Mouse (Mus musculus) hindbrain, embryonic 16.5 days (tissue): ENCODE results near the gene Lypd3. TPM values are rescaled to one million over a fixed set of nuclear protein-coding genes. Genes with fewer than 3 reads are reported as not detected.
"Not testable (repeated sequence)": the region's sequence is repeated elsewhere in the genome, so short reads cannot be mapped to it uniquely, and the experiment has no call there.

ENCODE experiments used
- ATAC-seq: fragments of 200-750 bp; cut with Nextera tagmentation; 2 replicates; pipeline ENCODE4 v1.8.0; 2017; ENCODE audit warnings: moderate TSS enrichment, moderate library complexity
- H3K27ac ChIP-seq: fragments of 300-500 bp; sonication (generic); 2 replicates; pipeline ENCODE4 v1.5.1; 2014; ENCODE audit warnings: low read depth, mild to moderate bottlenecking, control low read depth, low read length, moderate library complexity
- H3K27me3 ChIP-seq: fragments of 300-500 bp; sonication (generic); replicated peaks from 2 replicates; pipeline ENCODE4 v1.6.1; 2014; ENCODE audit warnings: low read length; ENCODE audit not compliant: control insufficient read depth, insufficient read depth
- H3K36me3 ChIP-seq: fragments of 300-500 bp; sonication (generic); 2 replicates; pipeline ENCODE4 v1.6.1; 2014; ENCODE audit warnings: mild to moderate bottlenecking, low read length, moderate library complexity, mixed read lengths; ENCODE audit not compliant: control insufficient read depth, insufficient read depth
- H3K4me1 ChIP-seq: fragments of 300-500 bp; sonication (generic); 2 replicates; pipeline ENCODE4 v1.6.1; 2014; ENCODE audit warnings: low read depth, low read length; ENCODE audit not compliant: control insufficient read depth, insufficient read depth
- H3K4me2 ChIP-seq: fragments of 300-500 bp; sonication (generic); 2 replicates; pipeline ENCODE4 v1.6.1; 2014; ENCODE audit warnings: mild to moderate bottlenecking, low read length, control low read depth, moderate library complexity
- H3K4me3 ChIP-seq: fragments of 300-500 bp; sonication (generic); 2 replicates; pipeline ENCODE4 v1.5.1; 2014; ENCODE audit warnings: mild to moderate bottlenecking, low read length, control low read depth, moderate library complexity
- H3K9ac ChIP-seq: fragments of 300-500 bp; sonication (generic); 2 replicates; pipeline ENCODE4 v1.6.1; 2014; ENCODE audit warnings: low read depth, mild to moderate bottlenecking, control low read depth, low read length, moderate library complexity
- H3K9me3 ChIP-seq: fragments of 300-500 bp; sonication (generic); 2 replicates; pipeline ENCODE4 v1.6.1; 2014; ENCODE audit warnings: mild to moderate bottlenecking, low read length, moderate library complexity; ENCODE audit not compliant: control insufficient read depth
- WGBS: fragments of 180-500 bp; shearing (Covaris S2); extraction: QIAGEN DNeasy Blood & Tissue Kit; methylation state at CpG from one replicate; pipeline ENCODE4 v1.1.7; 2014; 5-methylcytosine and 5-hydroxymethylcytosine counted together
- polyA plus RNA-seq: library from polyadenylated mRNA; unstranded; fragments of >200 nt; fragmentation: Nextera tagmentation; extraction: Ambion mirVana; gene quantifications from 2 replicates; pipeline ENCODE4 v1.2.1, GENCODE M21; 2015

Lypd3 gene
- polyA plus RNA-seq, 1 experiment from 2014 or later = 0.78 TPM

GRCm38 (mm10) chr7:24664959-24665358 is 28.6 kb downstream of the Lypd3 start:
- no peaks in the 10 kb centered on the region for H3K9me3 ChIP-seq
- H3K9ac ChIP-seq = no peak overlapping the region
- no peaks in the 10 kb centered on the region for H3K36me3 ChIP-seq
- H3K4me3 ChIP-seq = no peak overlapping the region
- no peaks in the 10 kb centered on the region for H3K4me1 ChIP-seq
- H3K27ac ChIP-seq = no peak overlapping the region
- WGBS = 71% methylated on average over 9 of the region's 9 CpGs
- H3K4me2 ChIP-seq = no peak overlapping the region
- no peaks in the 10 kb centered on the region for H3K27me3 ChIP-seq
- no peak for ATAC-seq

- no peak for ATAC-seq
- no peak overlapping the region for H3K4me3 ChIP-seq
- H3K4me1 ChIP-seq = no peaks in the 10 kb centered on the region
- H3K36me3 ChIP-seq = no peaks in the 10 kb centered on the region
- H3K27me3 ChIP-seq = no peaks in the 10 kb centered on the region
- no peak overlapping the region for H3K4me2 ChIP-seq
- no peak overlapping the region for H3K9ac ChIP-seq
- H3K27ac ChIP-seq = no peak overlapping the region
- no peaks in the 10 kb centered on the region for H3K9me3 ChIP-seq
- 95% methylated on average over 23 of the region's 23 CpGs for WGBS
These were observed 35.6 kb downstream of the Lypd3 start for GRCm38 (mm10) chr7:24671944-24672439.

- Histone ChIP-seq H3K27ac (no peak within 1 kb of the TSS), H3K4me3 (no peak within 1 kb of the TSS), H3K27me3 (no peaks in the 10 kb centered on the region), H3K4me2 (no peak within 1 kb of the TSS), H3K36me3 (no peaks in the 10 kb centered on the region), H3K9me3 (no peaks in the 10 kb centered on the region), H3K4me1 (no peaks in the 10 kb centered on the region), H3K9ac (no peak within 1 kb of the TSS)
- no peak for ATAC-seq
- 91% methylated on average over 9 of the region's 9 CpGs for WGBS
These were observed 40.2 kb downstream of the Lypd3 start, which contains the start of gene Tex101 for GRCm38 (mm10) chr7:24676575-24676974. Gene Tex101 (minus strand): TSS chr7:24676675.

- H3K27ac ChIP-seq, H3K4me1 ChIP-seq, H3K4me2 ChIP-seq, H3K36me3 ChIP-seq, H3K27me3 ChIP-seq, ATAC-seq, H3K9ac ChIP-seq, H3K9me3 ChIP-seq, H3K4me3 ChIP-seq: not testable (repeated sequence)
- WGBS = 83% methylated on average over 7 of the region's 7 CpGs
These were observed 47.8 kb downstream of the Lypd3 start for GRCm38 (mm10) chr7:24684121-24684520.

GRCm38 (mm10) chr7:24687519-24687918 is 51.2 kb downstream of the Lypd3 start:
- H3K27me3 ChIP-seq, H3K27ac ChIP-seq, H3K4me2 ChIP-seq, H3K36me3 ChIP-seq, ATAC-seq, H3K9me3 ChIP-seq, H3K4me3 ChIP-seq, H3K9ac ChIP-seq, H3K4me1 ChIP-seq: not testable (repeated sequence)
- WGBS = 90% methylated on average over 10 of the region's 10 CpGs

Other genes with a start within 250 kb of the Lypd3 start
- 38.2 and 38.9 TPM in 2 replicates for gene Smg9, start 236.9 kb upstream of the Lypd3 start, polyA plus RNA-seq
- gene Irgc1, start 184.3 kb upstream of the Lypd3 start, polyA plus RNA-seq = not detected in 2 replicates
- gene Plaur, start 174.1 kb upstream of the Lypd3 start, polyA plus RNA-seq = 1.8 and 2.2 TPM in 2 replicates
- gene Cadm4, start 154.5 kb upstream of the Lypd3 start, polyA plus RNA-seq = 47.0 and 68.0 TPM in 2 replicates
- gene Zfp428, start 129.5 kb upstream of the Lypd3 start, polyA plus RNA-seq = 272 and 277 TPM in 2 replicates
- gene AC161166.1, start 124.1 kb upstream of the Lypd3 start, polyA plus RNA-seq = 1.0 and 1.1 TPM in 2 replicates
- 19.2 and 24.7 TPM in 2 replicates for gene Irgq, start 105.9 kb upstream of the Lypd3 start, polyA plus RNA-seq
- not detected in 2 replicates for gene Pinlyp, start 90.4 kb upstream of the Lypd3 start, polyA plus RNA-seq
- 63.8 and 74.3 TPM in 2 replicates for gene Xrcc1, start 90.3 kb upstream of the Lypd3 start, polyA plus RNA-seq
- 29.1 and 30.9 TPM in 2 replicates for gene Ethe1, start 49.0 kb upstream of the Lypd3 start, polyA plus RNA-seq
- 17.1 and 17.7 TPM in 2 replicates for gene Zfp575, start 48.9 kb upstream of the Lypd3 start, polyA plus RNA-seq
- not detected in 2 replicates for gene Phldb3, start 25.8 kb upstream of the Lypd3 start, polyA plus RNA-seq
- gene Tex101, start 40.1 kb downstream of the Lypd3 start, polyA plus RNA-seq = not detected in 2 replicates
- not detected in 2 replicates for gene BC049730, start 72.7 kb downstream of the Lypd3 start, polyA plus RNA-seq
- not detected in 2 replicates for gene Gm4763, start 90.4 kb downstream of the Lypd3 start, polyA plus RNA-seq
- 0.20 and 0.52 TPM in 2 replicates for gene Cd177, start 123.8 kb downstream of the Lypd3 start, polyA plus RNA-seq
- gene Ceacam10, start 140.7 kb downstream of the Lypd3 start, polyA plus RNA-seq = 0.40 and 0.69 TPM in 2 replicates
- 21.4 and 53.5 TPM in 2 replicates for gene Gm9844, start 225.7 kb downstream of the Lypd3 start, polyA plus RNA-seq
- gene Lypd4, start 233.4 kb downstream of the Lypd3 start, polyA plus RNA-seq = 0.21 and 0.29 TPM in 2 replicates
- gene Dmrtc2, start 233.5 kb downstream of the Lypd3 start, polyA plus RNA-seq = 0.30 and 0.47 TPM in 2 replicates
- 1,005 and 1,089 TPM in 2 replicates for gene Rps19, start 247.8 kb downstream of the Lypd3 start, polyA plus RNA-seq